Mouse (Mus musculus) right cerebral cortex, postnatal 25 days (tissue): ENCODE results near the gene Psmb9.

Source experiments
- DNase-seq: peaks from one replicate; pipeline ENCODE4 v3.0.0; 2022

Psmb9 gene

DNA sequence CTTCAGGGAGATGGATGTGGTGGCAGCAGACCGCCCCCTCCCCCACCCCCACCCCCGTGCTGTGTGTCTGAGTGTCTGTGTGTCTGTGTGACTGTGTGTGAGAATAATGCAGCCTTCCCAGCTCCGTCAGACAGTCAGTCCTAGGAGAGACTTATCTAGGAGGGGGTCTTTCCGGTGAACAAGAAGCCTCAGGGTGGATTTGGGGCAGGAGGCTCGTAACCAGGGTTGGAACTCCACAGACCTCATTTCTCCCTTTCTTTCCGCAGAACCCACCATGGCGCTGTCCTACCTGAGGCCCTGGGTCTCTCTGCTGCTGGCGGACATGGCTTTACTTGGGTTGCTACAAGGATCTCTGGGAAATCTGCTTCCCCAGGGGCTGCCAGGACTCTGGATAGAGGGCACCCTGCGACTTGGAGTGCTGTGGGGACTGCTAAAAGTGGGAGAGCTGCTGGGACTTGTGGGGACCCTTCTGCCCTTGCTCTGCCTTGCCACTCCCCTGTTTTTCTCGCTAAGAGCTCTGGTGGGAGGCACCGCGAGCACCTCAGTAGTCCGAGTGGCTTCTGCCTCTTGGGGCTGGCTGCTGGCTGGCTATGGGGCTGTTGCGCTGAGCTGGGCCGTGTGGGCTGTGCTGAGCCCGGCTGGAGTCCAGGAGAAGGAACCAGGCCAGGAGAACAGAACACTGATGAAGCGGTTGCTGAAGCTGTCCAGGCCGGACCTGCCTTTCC is 17.6 kb upstream of the Psmb9 start:
- no peak for DNase-seq

GRCm38 (mm10) chr17:34204303-34205010 is 16.9 kb upstream of the Psmb9 start:
- DNase-seq = peak; percentile 82

GRCm38 (mm10) chr17:34203444-34203843 is 15.9 kb upstream of the Psmb9 start, which contains the start of gene Tap2:
Gene Tap2, plus strand, starts transcription at chr17:34203527.
- no peak for DNase-seq

DNA sequence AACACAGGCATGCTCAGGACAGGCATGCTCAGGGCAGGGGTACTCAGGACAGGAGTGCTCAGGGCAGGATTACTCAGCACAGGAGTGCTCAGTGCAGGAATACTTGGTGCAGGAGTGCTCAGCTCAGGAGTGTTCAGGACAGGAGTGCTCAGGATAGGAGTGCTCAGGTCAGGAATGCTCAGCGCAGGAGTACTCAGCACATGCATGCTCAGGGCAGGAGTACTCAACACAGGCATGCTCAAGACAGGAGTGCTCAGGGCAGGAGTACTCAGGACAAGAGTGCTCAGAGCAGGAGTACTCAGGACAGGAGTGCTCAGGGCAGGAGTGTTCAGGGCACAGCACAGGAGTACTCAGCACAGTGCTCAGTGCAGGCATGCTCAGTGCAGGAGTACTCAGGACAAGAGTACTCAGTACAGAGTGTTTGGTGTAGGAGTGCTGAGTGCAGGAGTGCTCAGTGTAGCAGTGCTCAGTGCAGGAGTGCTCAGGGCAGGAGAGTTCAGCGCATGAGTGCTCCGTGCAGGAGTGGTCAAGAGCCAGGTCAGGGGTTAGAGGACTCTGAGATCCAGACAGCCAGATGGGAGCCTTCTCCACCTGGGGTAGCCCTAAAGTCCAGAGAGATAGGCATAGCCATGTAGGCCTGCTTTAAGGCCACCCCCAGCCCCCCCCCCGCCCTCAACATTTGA is 15.3 kb upstream of the Psmb9 start:
- no peak for DNase-seq

- DNase-seq = no peak
These were observed 14.0 kb upstream of the Psmb9 start for GRCm38 (mm10) chr17:34201506-34202055.

DNA sequence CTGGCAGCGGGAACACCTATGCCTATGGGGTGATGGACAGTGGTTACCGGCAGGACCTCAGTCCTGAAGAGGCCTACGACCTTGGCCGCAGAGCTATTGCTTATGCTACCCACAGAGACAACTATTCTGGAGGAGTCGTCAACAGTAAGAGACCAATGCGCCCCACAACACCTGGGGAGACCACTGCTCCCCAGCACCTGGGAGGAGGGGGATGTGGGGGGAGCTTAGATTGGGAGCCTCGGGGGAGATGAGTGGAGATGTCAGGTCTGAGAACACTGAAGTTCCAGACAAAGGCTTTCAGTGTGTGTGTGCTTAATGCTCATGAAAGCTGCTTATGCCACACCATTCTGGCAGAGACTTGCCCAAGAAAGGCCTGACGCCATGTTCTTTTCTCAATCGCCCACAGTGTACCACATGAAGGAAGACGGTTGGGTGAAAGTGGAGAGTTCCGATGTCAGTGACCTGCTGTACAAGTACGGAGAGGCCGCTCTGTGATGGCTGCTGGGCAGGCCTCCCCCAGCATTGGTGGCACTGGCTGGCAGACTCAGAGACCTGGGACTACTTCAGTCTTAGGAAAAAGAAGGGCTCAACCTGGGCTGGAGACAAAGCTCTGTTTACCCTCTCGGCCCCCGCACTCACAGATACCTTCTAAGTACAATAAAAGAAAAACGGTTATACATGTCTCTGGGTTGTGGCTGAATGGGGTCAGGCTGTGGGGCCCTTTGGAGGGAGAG is 13.4 kb upstream of the Psmb9 start:
- no peak for DNase-seq

- no peak for DNase-seq
These were observed 12.5 kb upstream of the Psmb9 start for GRCm38 (mm10) chr17:34200047-34200446.

GRCm38 (mm10) chr17:34199050-34199619 is 11.6 kb upstream of the Psmb9 start:
- DNase-seq = no peak

GRCm38 (mm10) chr17:34198521-34198912 is 11.0 kb upstream of the Psmb9 start:
- DNase-seq = no peak

DNA sequence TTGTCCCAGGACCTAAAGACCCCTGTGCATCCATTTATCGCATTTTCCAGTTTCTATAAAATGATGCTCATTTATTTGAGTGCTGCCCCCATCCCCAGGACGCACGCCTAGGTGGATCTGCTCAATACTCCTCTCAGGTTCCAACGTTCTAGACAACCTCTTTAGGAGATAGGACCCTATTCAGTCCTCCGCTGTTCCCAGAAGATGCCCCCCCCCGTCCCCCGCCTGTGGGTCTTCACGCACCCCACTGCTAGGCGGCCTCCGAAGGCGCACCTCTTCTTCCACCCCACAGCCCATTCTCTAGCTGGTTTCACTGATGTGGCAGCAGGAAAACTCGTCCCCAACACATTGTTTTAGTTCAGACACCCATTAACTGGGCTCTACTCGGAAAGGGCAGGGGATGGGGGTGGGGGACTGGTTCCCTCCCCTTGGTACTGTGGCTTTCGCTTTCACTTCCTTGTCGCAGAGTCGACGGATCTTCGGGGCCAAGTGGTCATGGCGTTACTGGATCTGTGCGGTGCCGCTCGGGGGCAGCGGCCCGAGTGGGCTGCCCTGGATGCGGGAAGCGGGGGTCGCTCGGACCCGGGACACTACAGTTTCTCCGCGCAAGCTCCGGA is 10.4 kb upstream of the Psmb9 start:
- no peak for DNase-seq

DNA sequence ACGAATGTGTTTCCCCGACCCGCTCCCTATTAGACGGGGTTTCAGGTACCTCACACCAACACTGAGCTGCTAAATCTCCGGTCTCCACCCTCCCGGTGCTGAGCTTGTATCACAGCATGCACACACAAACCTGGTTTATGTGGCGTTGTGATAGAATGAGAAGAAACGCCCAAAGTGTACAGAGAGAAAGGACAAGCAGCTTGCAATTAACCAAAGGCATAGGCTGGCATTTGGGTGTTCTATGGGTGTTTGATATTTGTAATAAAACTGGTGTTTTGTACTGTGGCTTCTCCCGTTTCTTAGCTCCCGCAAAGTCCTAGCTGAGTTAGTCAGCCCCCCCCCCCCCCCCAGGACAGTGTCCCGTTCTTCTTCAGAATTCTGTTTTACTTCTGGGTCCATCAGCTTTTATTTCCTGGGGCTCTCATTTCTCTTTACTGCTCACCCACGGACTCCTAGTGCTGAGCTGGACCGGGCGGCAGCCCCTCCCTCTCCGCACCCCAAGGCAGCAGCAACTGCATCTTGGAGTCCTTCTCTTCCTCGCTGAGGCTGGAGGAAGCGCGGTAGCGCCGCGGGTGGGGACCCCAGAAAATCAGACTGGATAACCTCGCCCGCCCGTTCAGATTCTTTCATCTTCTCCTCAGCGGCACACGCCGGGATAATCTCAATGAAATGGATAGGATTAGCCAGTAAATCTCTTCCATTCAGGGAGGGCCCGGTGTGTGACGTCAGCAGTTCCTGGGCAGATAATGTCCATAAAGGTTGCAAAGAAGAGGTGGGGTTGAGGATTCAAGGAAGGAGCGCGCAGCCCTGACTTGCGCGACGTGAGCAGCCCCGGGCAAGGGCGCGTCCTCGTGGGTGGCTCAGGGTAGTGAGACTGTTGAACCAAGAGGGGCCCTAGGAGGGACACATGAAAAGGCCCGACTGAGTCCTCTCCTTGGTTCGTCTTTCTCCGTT is 9.7 kb upstream of the Psmb9 start, which contains the start of gene Psmb8:
Gene Psmb8, plus strand, starts transcription at position 781 of the 954 bp plus-strand sequence.
- peak; percentile 81 for DNase-seq

GRCm38 (mm10) chr17:34196491-34196890 is 8.9 kb upstream of the Psmb9 start:
- DNase-seq = no peak

- no peak for DNase-seq
These were observed 7.2 kb upstream of the Psmb9 start for GRCm38 (mm10) chr17:34194723-34195122.

GRCm38 (mm10) chr17:34193468-34193867 is 5.9 kb upstream of the Psmb9 start:
- DNase-seq = no peak

DNA sequence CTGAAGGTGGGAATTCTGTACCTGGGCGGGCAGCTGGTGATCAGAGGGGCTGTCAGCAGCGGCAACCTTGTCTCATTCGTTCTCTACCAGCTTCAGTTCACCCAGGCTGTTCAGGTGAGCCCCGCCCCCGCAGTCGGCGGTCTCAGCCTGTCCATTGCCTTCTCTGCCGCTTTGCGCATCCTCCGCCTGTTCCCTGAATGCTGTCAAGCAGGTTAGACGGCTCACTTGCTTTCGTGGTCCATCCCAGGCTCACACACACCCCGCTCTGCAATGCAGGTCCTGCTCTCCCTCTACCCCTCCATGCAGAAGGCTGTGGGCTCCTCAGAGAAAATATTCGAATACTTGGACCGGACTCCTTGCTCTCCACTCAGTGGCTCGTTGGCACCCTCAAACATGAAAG is 5.3 kb upstream of the Psmb9 start:
- DNase-seq = no peak

GRCm38 (mm10) chr17:34188986-34189385 is 1.4 kb upstream of the Psmb9 start:
- DNase-seq = no peak

GRCm38 (mm10) chr17:34188010-34188409 is 446 bp upstream of the Psmb9 start:
- DNase-seq = no peak

DNA sequence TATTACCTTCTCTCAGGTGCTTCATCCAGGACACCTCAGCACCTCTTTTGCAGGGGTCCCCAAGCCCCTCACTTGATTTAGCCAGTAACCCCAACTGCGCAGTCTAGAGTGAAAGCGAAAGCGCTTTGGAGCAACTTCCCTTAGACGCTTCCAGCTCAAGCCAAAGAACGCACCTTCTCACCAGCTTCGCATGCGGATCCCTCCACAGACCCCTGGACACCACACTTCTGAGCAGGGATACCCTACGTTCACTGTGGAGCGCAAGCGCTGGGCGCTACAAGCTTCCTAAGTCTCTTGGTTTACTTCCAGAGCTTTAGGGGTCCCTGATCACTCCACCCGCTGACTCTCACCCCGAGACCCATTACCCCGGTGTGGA is 691 bp downstream of the Psmb9 start:
- no peak for DNase-seq

GRCm38 (mm10) chr17:34185526-34185925 is 2.0 kb downstream of the Psmb9 start:
- DNase-seq = no peak

- DNase-seq = no peak
These were observed 3.9 kb downstream of the Psmb9 start for GRCm38 (mm10) chr17:34183564-34184219.
